Mouse (Mus musculus): ENCODE measurements around the gene Sco2. TPM values are rescaled to one million over a fixed set of nuclear protein-coding genes. Genes with fewer than 3 reads are reported as not detected.

Sco2 gene
- polyA plus RNA-seq, 1 experiment from 2014 or later, result 24.2 TPM

GRCm38 (mm10) chr15:89334271-89334670, 39.4 kb downstream of the Sco2 start, which contains the start of gene Miox:
TSS of gene Miox (plus strand) at chr15:89334398.
- DNase-seq (ENCODE audit: low read depth, low spot score) (no peak), ATAC-seq (peak; percentile 12)
- POLR2A ChIA-PET, result no interaction called here
- no peak for TF ChIP-seq CTCF (IDR thresholded peaks at IDR 0.05)
- in situ Hi-C loops (cut with MboI; ENCODE audit: low pct_unique_long_range_greater_than_20kb), result no loop called here
- peaks cover 25% of the 10 kb centered on the region for H3K27me3 ChIP-seq
- CTCF ChIA-PET, result interaction anchor here (2.1 kb wide), 1 partner anchor 9 kb away, joined by 5 read pairs; no protein-coding TSS in a partner anchor

DNA sequence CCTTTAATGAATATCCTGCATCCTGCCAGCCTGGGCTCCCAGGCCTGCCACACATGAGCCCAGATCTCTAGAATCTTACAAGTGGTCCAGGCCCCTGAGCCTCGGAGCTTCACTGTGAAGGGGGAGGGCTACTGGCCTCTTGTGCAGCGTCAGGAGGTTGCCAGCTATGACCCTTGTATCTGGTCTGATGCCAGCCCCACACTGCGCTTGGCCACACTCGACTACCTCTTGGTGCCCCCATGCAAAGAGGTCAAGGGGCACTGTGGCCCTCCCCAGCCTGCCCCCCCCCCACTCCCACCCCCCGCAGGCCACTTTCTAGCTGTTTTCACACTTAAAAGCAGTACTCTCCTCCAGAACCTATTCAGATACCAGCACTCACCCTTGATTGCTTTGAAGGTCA, 47.2 kb downstream of the Sco2 start:
- POLR2A ChIA-PET, result interaction anchor here (1.1 kb wide), 1 partner anchor 11 kb away, joined by 3 read pairs; the partner anchor contains the start of gene Sbf1
- DNase-seq (ENCODE audit: low read depth, low spot score) (no peak), ATAC-seq (no peak)
- CTCF ChIA-PET, result no interaction called here
- H3K27me3 ChIP-seq, result peaks cover 18% of the 10 kb centered on the region
- no peak for TF ChIP-seq CTCF (IDR thresholded peaks at IDR 0.05)
- in situ Hi-C loops (cut with MboI; ENCODE audit: low pct_unique_long_range_greater_than_20kb), result no loop called here

- in situ Hi-C loops (cut with MboI; ENCODE audit: low pct_unique_long_range_greater_than_20kb), result no loop called here
- ATAC-seq (no peak), DNase-seq (ENCODE audit: low read depth, low spot score) (no peak)
- ChIA-PET POLR2A (no interaction called here), CTCF (no interaction called here)
- no peak for TF ChIP-seq CTCF (IDR thresholded peaks at IDR 0.05)
- peaks cover 12% of the 10 kb centered on the region for H3K27me3 ChIP-seq
Measured at GRCm38 (mm10) chr15:89323656-89324055, 50.0 kb downstream of the Sco2 start.

DNA sequence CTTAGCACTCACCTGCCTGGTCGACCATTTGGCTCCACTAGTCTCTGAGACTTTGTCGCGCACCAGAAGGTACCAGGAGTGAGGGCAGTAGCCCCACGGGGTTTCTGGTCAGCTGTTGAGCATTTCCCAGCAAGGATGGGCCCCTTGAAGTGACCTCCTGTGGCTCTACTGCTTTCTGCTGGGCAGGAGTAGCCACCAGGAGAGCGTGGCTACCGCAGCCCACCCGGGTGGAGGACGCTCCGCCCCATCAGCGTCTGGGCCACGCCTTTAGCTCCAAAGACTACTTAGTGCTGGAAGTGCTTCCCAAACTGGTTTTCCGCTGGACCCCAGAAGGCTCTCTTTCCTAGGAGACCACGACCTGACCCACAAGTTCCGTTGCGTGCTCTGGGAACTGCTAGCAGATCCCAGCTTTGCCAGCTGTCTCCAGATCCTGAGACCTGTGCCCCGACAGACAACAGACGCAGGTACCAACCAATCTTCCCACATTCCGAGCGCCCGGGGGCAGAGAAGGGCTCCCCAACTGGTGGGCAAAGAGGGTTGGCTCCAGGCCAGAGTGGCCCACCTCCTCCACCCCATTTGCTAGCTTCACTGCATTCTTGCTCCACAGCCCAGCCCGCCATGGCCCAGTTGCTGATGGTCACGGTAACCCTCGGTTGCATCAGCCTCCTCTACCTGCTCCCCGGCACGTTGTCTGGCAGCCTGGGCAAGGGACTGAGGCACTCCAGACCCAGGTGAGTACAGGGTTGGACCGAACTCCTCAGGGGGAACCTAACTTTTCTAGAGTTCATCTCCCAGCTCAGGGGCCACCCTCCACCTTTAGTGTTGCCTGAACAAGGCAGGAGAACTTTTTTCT, 50.8 kb downstream of the Sco2 start, which contains the start of gene Adm2:
Gene Adm2 (plus strand): TSS at position 51 of the 853 bp plus-strand sequence.
- ATAC-seq (no peak), DNase-seq (ENCODE audit: low read depth, low spot score) (no peak)
- peaks cover 12% of the 10 kb centered on the region for H3K27me3 ChIP-seq
- TF ChIP-seq CTCF (IDR thresholded peaks at IDR 0.05), result no peak
- in situ Hi-C loops (cut with MboI; ENCODE audit: low pct_unique_long_range_greater_than_20kb), result no loop called here
- CTCF ChIA-PET, result no interaction called here
- POLR2A ChIA-PET, result no interaction called here

Other genes with a start within 250 kb of the Sco2 start
- gene Hdac10, start 245.1 kb downstream of the Sco2 start, polyA plus RNA-seq (2021), result 15.0 TPM
- gene Mapk12, start 233.1 kb downstream of the Sco2 start, polyA plus RNA-seq (2021), result 7.1 TPM
- gene Mapk11, start 224.2 kb downstream of the Sco2 start, polyA plus RNA-seq (2021), result 16.3 TPM
- 444 TPM for gene Plxnb2, start 193.1 kb downstream of the Sco2 start, polyA plus RNA-seq (2021)
- gene Dennd6b, start 177.3 kb downstream of the Sco2 start, polyA plus RNA-seq (2021), result 11.3 TPM
- 37.2 TPM for gene Ppp6r2, start 162.3 kb downstream of the Sco2 start, polyA plus RNA-seq (2021)
- gene Sbf1, start 58.5 kb downstream of the Sco2 start, polyA plus RNA-seq (2021), result 150 TPM
- 0.14 TPM for gene Adm2, start 51.1 kb downstream of the Sco2 start, polyA plus RNA-seq (2021)
- gene Miox, start 39.4 kb downstream of the Sco2 start, polyA plus RNA-seq (2021), result not detected
- 65.9 TPM for gene Lmf2, start 18.2 kb downstream of the Sco2 start, polyA plus RNA-seq (2021)
- 106 TPM for gene Ncaph2, start 18.1 kb downstream of the Sco2 start, polyA plus RNA-seq (2021)
- 3.0 TPM for gene Tymp, start 3.2 kb upstream of the Sco2 start, polyA plus RNA-seq (2021)
- gene Odf3b, start 5.4 kb upstream of the Sco2 start, polyA plus RNA-seq (2021), result 0.36 TPM
- gene Klhdc7b, start 11.1 kb upstream of the Sco2 start, polyA plus RNA-seq (2021), result not detected
- gene Syce3, start 36.7 kb upstream of the Sco2 start, polyA plus RNA-seq (2021), result not detected
- 1.7 TPM for gene Cpt1b, start 52.0 kb upstream of the Sco2 start, polyA plus RNA-seq (2021)
- gene C730034F03Rik, start 55.7 kb upstream of the Sco2 start, polyA plus RNA-seq (2021), result 1.3 TPM
- not detected for gene Gm44502, start 55.9 kb upstream of the Sco2 start, polyA plus RNA-seq (2021)
- gene Chkb, start 56.1 kb upstream of the Sco2 start, polyA plus RNA-seq (2021), result 63.5 TPM
- gene Mapk8ip2, start 80.1 kb upstream of the Sco2 start, polyA plus RNA-seq (2021), result 0.17 TPM
- gene Arsa, start 103.6 kb upstream of the Sco2 start, polyA plus RNA-seq (2021), result 71.1 TPM
- gene Shank3, start 125.8 kb upstream of the Sco2 start, polyA plus RNA-seq (2021), result 2.0 TPM
- not detected for gene Acr, start 194.5 kb upstream of the Sco2 start, polyA plus RNA-seq (2021)
- gene Rabl2, start 218.1 kb upstream of the Sco2 start, polyA plus RNA-seq (2021), result 41.4 TPM

All from Patski (cell line).